Mouse (Mus musculus) C2C12 (cell line): ENCODE data around the gene Snn.

Source experiments
- CEBPB ChIP-seq: IDR thresholded peaks from one replicate; pipeline ENCODE4 v1.6.1; 2011; ENCODE audit warnings: low read depth, mild to moderate bottlenecking, control low read depth, moderate library complexity
- CTCF ChIP-seq: IDR thresholded peaks from one replicate; pipeline ENCODE4 v1.5.1; 2011; ENCODE audit not compliant: control insufficient read depth, insufficient read depth, insufficient read length
- USF1 ChIP-seq: IDR thresholded peaks from one replicate; pipeline ENCODE4 v1.6.1; 2011; ENCODE audit warnings: low read depth, mild to moderate bottlenecking, control low read depth, moderate library complexity

DNA sequence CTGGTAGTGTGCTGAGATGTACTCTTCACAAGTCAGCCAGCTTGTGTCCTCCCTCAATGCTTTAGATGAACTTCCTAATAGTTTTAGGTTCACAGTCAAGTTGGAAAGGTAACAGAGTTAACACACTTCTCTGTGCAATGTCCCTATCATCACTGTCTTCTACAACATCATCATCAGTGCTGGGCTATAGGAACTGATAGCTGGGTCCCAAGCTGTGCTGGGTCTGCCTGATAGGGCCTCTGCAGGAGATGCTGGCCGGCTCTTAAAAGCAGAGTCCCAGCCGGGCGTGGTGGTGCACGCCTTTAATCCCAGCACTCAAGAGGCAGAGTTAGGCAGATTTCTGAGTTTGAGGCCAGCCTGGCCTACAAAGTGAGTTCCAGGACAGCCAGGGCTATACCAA is 29.9 kb upstream of the Snn start:
- TF ChIP-seq CTCF (no peak), CEBPB (no peak), USF1 (no peak)
